Mouse (Mus musculus) kidney, embryonic 16.5 days (tissue): Measurements from ENCODE around the gene Nrap. TPM values are rescaled to one million over a fixed set of nuclear protein-coding genes. Genes with fewer than 3 reads are reported as not detected.

Experiments used
- ATAC-seq: fragments of 200-750 bp; cut with Nextera tagmentation; 2 replicates; pipeline ENCODE4 v1.8.0; 2017; ENCODE audit warnings: moderate TSS enrichment; ENCODE audit not compliant: low FRiP score, low TSS enrichment
- H3K27ac ChIP-seq: fragments of 300-500 bp; sonication (generic); 2 replicates; pipeline ENCODE4 v1.5.1; 2014; ENCODE audit warnings: low read length
- H3K27me3 ChIP-seq: fragments of 300-500 bp; sonication (generic); 2 replicates; pipeline ENCODE4 v1.6.1; 2014; ENCODE audit warnings: low read length, control low read depth, mixed read lengths; ENCODE audit not compliant: insufficient read depth
- H3K36me3 ChIP-seq: fragments of 300-500 bp; sonication (generic); 2 replicates; pipeline ENCODE4 v1.6.1; 2014; ENCODE audit warnings: low read length, control low read depth, mixed read lengths; ENCODE audit not compliant: insufficient read depth
- H3K4me1 ChIP-seq: fragments of 300-500 bp; sonication (generic); 2 replicates; pipeline ENCODE4 v1.6.1; 2014; ENCODE audit warnings: low read length, control low read depth, mixed read lengths; ENCODE audit not compliant: insufficient read depth
- H3K4me2 ChIP-seq: fragments of 300-500 bp; sonication (generic); replicated peaks from 2 replicates; pipeline ENCODE4 v1.6.1; 2014; ENCODE audit warnings: low read depth, low read length
- H3K4me3 ChIP-seq: fragments of 300-500 bp; sonication (generic); 2 replicates; pipeline ENCODE4 v1.5.1; 2014; ENCODE audit warnings: mild to moderate bottlenecking, low read length
- H3K9ac ChIP-seq: fragments of 300-500 bp; sonication (generic); replicated peaks from 2 replicates; pipeline ENCODE4 v1.6.1; 2014; ENCODE audit warnings: low read length
- H3K9me3 ChIP-seq: fragments of 300-500 bp; sonication (generic); 2 replicates; pipeline ENCODE4 v1.6.1; 2016; ENCODE audit warnings: low read length, control low read depth
- WGBS: fragments of 180-500 bp; shearing (Covaris S2); extraction: QIAGEN DNeasy Blood & Tissue Kit; methylation state at CpG from one replicate; pipeline ENCODE4 v1.1.7; 2014; 5-methylcytosine and 5-hydroxymethylcytosine counted together
- polyA plus RNA-seq: library from polyadenylated mRNA; unstranded; fragments of >200 nt; fragmentation: Nextera tagmentation; extraction: Ambion mirVana; gene quantifications from 2 replicates; pipeline ENCODE4 v1.2.1, GENCODE M21; 2015

The Nrap gene
- polyA plus RNA-seq, 1 experiment from 2014 or later = 0.37 TPM

DNA sequence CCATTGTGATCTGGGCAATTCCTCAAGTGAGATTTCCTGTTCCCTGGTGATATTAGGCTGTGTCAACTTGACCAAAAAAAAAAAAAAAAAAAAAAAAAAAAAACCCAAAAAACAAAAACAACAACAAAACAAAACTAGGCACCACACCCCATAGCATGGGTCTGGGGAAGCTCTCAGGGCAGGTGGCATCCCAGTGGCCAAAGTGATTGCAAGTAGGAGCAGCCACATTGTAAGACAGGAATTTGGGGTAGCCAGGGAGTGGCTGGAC, 8.6 kb upstream of the Nrap start:
- Histone ChIP-seq H3K27ac (no peak overlapping the region), H3K4me3 (no peak overlapping the region), H3K4me2 (0 out of 2 replicates have a peak overlapping the region, but pooled peaks have one; percentile 93), H3K4me1 (peaks cover 13% of the 10 kb centered on the region; the same call in 1 of the 2 replicates), H3K9me3 (no peaks in the 10 kb centered on the region), H3K36me3 (0 out of 2 replicates have a peak, but pooled peaks cover 2% of the 10 kb centered on the region), H3K9ac (no peak overlapping the region), H3K27me3 (no peaks in the 10 kb centered on the region)
- ATAC-seq = no peak

- 52% methylated on average over 11 of the region's 11 CpGs for WGBS
- peak overlapping the region; percentile 87 for H3K27ac ChIP-seq
- no peak for ATAC-seq
Observed at GRCm38 (mm10) chr19:56397663-56398527, 8.1 kb upstream of the Nrap start.

GRCm38 (mm10) chr19:56396669-56397621, 7.1 kb upstream of the Nrap start, which contains the start of gene Casp7:
Gene Casp7 (plus strand): TSS chr19:56397129.
- H3K27me3 ChIP-seq = no peaks in the 10 kb centered on the region
- H3K9me3 ChIP-seq = no peaks in the 10 kb centered on the region
- H3K27ac ChIP-seq = peak within 1 kb of the TSS; percentile 87
- H3K4me1 ChIP-seq = peaks cover 13% of the 10 kb centered on the region; the same call in 1 of the 2 replicates
- H3K36me3 ChIP-seq = 0 out of 2 replicates have a peak, but pooled peaks cover 2% of the 10 kb centered on the region
- H3K4me3 ChIP-seq = peak within 1 kb of the TSS; percentile 69
- H3K4me2 ChIP-seq = peak within 1 kb of the TSS; percentile 93
- ATAC-seq = peak; percentile 53
- peak within 1 kb of the TSS; percentile 86 for H3K9ac ChIP-seq
- WGBS = 2% methylated on average over 73 of the region's 78 CpGs

More at GRCm38 (mm10) chr19:56397663-56398527, 8.1 kb upstream of the Nrap start:
- no peaks in the 10 kb centered on the region for H3K9me3 ChIP-seq
- peak overlapping the region; percentile 93 for H3K4me2 ChIP-seq
- H3K9ac ChIP-seq = peak overlapping the region; percentile 86
- peaks cover 13% of the 10 kb centered on the region; the same call in 1 of the 2 replicates for H3K4me1 ChIP-seq
- peak overlapping the region; percentile 69 for H3K4me3 ChIP-seq
- H3K36me3 ChIP-seq = 0 out of 2 replicates have a peak, but pooled peaks cover 2% of the 10 kb centered on the region
- H3K27me3 ChIP-seq = no peaks in the 10 kb centered on the region

DNA sequence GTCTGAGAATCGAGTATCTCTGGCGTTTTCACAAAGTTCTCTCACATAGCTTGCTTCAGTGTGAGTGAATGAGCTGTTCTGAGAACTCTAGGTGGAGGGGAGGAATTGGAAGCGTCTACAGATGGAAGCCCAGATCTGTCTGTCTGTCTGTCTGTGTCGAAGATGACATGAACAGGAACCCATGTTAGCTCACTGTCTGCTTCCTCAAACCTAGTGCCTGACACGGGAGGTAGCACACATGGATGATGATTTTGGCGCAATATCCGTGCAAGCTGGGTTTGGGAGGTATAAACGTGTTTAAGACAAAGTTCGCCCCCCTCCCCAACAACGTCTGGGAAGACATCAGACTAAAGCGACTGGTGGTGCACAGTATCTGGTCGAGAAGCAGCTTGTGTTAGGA, 6.4 kb upstream of the Nrap start:
- H3K9me3 ChIP-seq = no peaks in the 10 kb centered on the region
- peak overlapping the region; percentile 86 for H3K9ac ChIP-seq
- peak overlapping the region; percentile 69 for H3K4me3 ChIP-seq
- no peaks in the 10 kb centered on the region for H3K27me3 ChIP-seq
- H3K36me3 ChIP-seq = 0 out of 2 replicates have a peak, but pooled peaks cover 2% of the 10 kb centered on the region
- H3K4me1 ChIP-seq = peaks cover 13% of the 10 kb centered on the region; the same call in 1 of the 2 replicates
- no peak for ATAC-seq
- peak overlapping the region; percentile 93 for H3K4me2 ChIP-seq
- WGBS = 40% methylated on average over 12 of the region's 12 CpGs
- H3K27ac ChIP-seq = no peak overlapping the region

DNA sequence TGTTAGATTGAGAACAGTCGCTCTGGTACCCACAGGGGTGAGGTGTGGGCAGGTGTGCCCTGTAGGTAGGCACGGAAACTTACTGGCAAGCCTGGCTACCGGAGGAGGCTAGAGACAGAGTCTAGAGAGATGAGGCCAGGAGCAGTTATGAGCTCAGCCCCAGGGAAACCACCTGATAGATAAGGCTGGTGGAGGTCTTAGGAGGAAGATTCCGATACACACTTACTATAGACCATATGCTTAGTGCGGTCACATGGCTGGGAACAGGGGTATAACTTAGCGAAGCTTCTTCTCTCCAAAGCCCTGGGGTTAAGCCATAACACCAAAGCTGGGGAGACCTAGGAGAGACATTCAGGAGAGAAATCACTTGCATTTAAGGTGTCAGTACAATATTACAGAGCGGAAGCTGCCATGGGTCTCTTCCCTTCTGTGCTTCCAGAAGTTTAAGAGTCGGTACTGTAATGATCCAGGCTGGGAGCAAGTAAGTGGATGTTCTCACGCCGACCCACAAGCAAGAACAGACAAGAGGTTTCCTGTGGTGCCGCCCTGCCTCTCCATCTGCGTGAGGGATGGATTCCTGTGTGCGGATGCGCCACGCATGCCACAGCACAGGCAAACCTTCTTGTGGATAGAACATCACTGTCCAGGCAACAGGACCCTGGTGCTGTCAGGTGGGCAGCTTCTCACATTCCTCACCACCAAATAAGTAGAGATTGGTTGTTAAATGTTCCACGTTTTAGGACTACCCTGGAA, 5.5 kb upstream of the Nrap start:
- Histone ChIP-seq H3K9ac (no peak overlapping the region), H3K4me1 (peaks cover 11% of the 10 kb centered on the region; the same call in 1 of the 2 replicates), H3K27me3 (no peaks in the 10 kb centered on the region), H3K4me2 (no peak overlapping the region), H3K36me3 (0 out of 2 replicates have a peak, but pooled peaks cover 1% of the 10 kb centered on the region), H3K9me3 (no peaks in the 10 kb centered on the region), H3K4me3 (no peak overlapping the region), H3K27ac (no peak overlapping the region)
- ATAC-seq = no peak
- WGBS = 87% methylated on average over 16 of the region's 16 CpGs

GRCm38 (mm10) chr19:56393311-56393866, 3.6 kb upstream of the Nrap start:
- Histone ChIP-seq H3K4me1 (peaks cover 8% of the 10 kb centered on the region; the same call in 1 of the 2 replicates), H3K4me3 (no peak overlapping the region), H3K27me3 (no peaks in the 10 kb centered on the region), H3K27ac (no peak overlapping the region), H3K9ac (no peak overlapping the region), H3K4me2 (no peak overlapping the region), H3K9me3 (no peaks in the 10 kb centered on the region), H3K36me3 (no peaks in the 10 kb centered on the region)
- no peak for ATAC-seq
- 68% methylated on average over 9 of the region's 9 CpGs for WGBS

- Histone ChIP-seq H3K9me3 (no peaks in the 10 kb centered on the region), H3K9ac (no peak overlapping the region), H3K4me1 (no peaks in the 10 kb centered on the region), H3K36me3 (no peaks in the 10 kb centered on the region), H3K27me3 (no peaks in the 10 kb centered on the region), H3K4me2 (no peak overlapping the region), H3K4me3 (no peak overlapping the region), H3K27ac (no peak overlapping the region)
- WGBS = 81% methylated on average over 6 of the region's 6 CpGs
- ATAC-seq = peak; percentile 64; the same call in 1 of the 2 replicates
Observed at GRCm38 (mm10) chr19:56391307-56392046, 1.6 kb upstream of the Nrap start.

DNA sequence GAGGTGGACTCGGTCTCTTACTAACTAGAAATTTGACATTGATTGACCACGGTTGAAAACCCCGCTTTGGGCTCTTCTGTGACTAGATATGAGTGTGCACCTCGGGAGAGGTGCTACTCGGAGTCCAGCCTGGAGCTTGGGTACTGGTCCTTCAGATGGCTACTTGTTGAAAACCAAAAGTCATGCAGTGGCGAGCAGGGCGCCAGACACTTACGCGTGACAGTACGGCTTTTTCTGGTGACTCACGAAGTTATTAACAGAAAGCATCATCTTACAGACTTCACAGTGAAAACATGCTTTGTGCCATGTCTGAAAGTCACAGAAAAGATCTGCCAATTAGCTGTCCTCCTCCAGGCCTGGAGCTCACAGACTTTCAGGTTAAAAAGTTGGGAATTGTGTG, 661 bp downstream of the Nrap start:
- no peak overlapping the region for H3K27ac ChIP-seq
- no peaks in the 10 kb centered on the region for H3K4me1 ChIP-seq
- H3K36me3 ChIP-seq = no peaks in the 10 kb centered on the region
- ATAC-seq = no peak
- H3K4me2 ChIP-seq = no peak overlapping the region
- H3K4me3 ChIP-seq = no peak overlapping the region
- no peaks in the 10 kb centered on the region for H3K9me3 ChIP-seq
- WGBS = 89% methylated on average over 11 of the region's 11 CpGs
- H3K9ac ChIP-seq = no peak overlapping the region
- no peaks in the 10 kb centered on the region for H3K27me3 ChIP-seq
